Mouse (Mus musculus): ENCODE data around the gene Tchh. TPM values are rescaled to one million over a fixed set of nuclear protein-coding genes. Genes with fewer than 3 reads are reported as not detected.
A peak's percentile ranks its signal among the peaks of the same experiment; 100 is the strongest.
"Not testable (repeated sequence)": the region's sequence is repeated elsewhere in the genome, so short reads cannot be mapped to it uniquely, and the experiment has no call there.

Gene Tchh
- polyA plus RNA-seq, 1 experiment from 2014 or later, result 0.08 TPM

- peaks cover 5% of the 10 kb centered on the region; the same call in 1 of the 2 replicates for H3K4me1 ChIP-seq (replicated peaks)
- WGBS (ENCODE audit: insufficient replicate concordance), result under 1% methylated on average over 59 of the region's 59 CpGs
- DNase-seq (no peak), ATAC-seq (ENCODE audit: low read depth) (no peak)
- H3K9ac ChIP-seq, result no peak overlapping the region
- no peak overlapping the region for H3K27ac ChIP-seq
- no peaks in the 10 kb centered on the region for H3K9me3 ChIP-seq (replicated peaks)
- H3K36me3 ChIP-seq, result no peaks in the 10 kb centered on the region
- peaks cover 65% of the 10 kb centered on the region for H3K27me3 ChIP-seq
- H3K4me2 ChIP-seq, result peak overlapping the region; percentile 66
- peak overlapping the region; percentile 46 for H3K4me3 ChIP-seq (replicated peaks)
Observed at GRCm38 (mm10) chr3:93447138-93447841, 5.2 kb downstream of the Tchh start.

GRCm38 (mm10) chr3:93466556-93466955, 24.4 kb downstream of the Tchh start:
- 40% methylated on average over 3 of the region's 3 CpGs for WGBS (ENCODE audit: insufficient replicate concordance)
- Histone ChIP-seq H3K27me3 (no peaks in the 10 kb centered on the region), H3K4me1 (replicated peaks) (no peaks in the 10 kb centered on the region), H3K4me3 (replicated peaks) (no peak overlapping the region), H3K4me2 (no peak overlapping the region), H3K27ac (no peak overlapping the region), H3K9ac (no peak overlapping the region), H3K9me3 (replicated peaks) (no peaks in the 10 kb centered on the region), H3K36me3 (no peaks in the 10 kb centered on the region)
- DNase-seq, result no peak
- no peak for ATAC-seq (ENCODE audit: low read depth)

- H3K4me1 ChIP-seq (replicated peaks), result no peaks in the 10 kb centered on the region
- DNase-seq, result no peak
- no peak for ATAC-seq (ENCODE audit: low read depth)
- no peaks in the 10 kb centered on the region for H3K27me3 ChIP-seq
- H3K9me3 ChIP-seq (replicated peaks), result no peaks in the 10 kb centered on the region
- H3K4me2 ChIP-seq, result no peak overlapping the region
- WGBS (ENCODE audit: insufficient replicate concordance), result 54% methylated on average over 4 of the region's 4 CpGs
- H3K9ac ChIP-seq, result no peak overlapping the region
- no peaks in the 10 kb centered on the region for H3K36me3 ChIP-seq
- H3K4me3 ChIP-seq (replicated peaks), result no peak overlapping the region
- no peak overlapping the region for H3K27ac ChIP-seq
Observed at GRCm38 (mm10) chr3:93467130-93467529, 25.0 kb downstream of the Tchh start.

GRCm38 (mm10) chr3:93468561-93468960, 26.4 kb downstream of the Tchh start, which contains the start of gene Tchhl1:
TSS of gene Tchhl1 (plus strand) at chr3:93468754.
- H3K9ac ChIP-seq, result no peak within 1 kb of the TSS
- 47% methylated on average over 5 of the region's 5 CpGs for WGBS (ENCODE audit: insufficient replicate concordance)
- H3K9me3 ChIP-seq (replicated peaks), result no peaks in the 10 kb centered on the region
- no peak for ATAC-seq (ENCODE audit: low read depth)
- H3K4me1 ChIP-seq (replicated peaks), result no peaks in the 10 kb centered on the region
- H3K4me2 ChIP-seq, result no peak within 1 kb of the TSS
- H3K27me3 ChIP-seq, result no peaks in the 10 kb centered on the region
- no peak for DNase-seq
- no peak within 1 kb of the TSS for H3K4me3 ChIP-seq (replicated peaks)
- H3K27ac ChIP-seq, result no peak within 1 kb of the TSS
- no peaks in the 10 kb centered on the region for H3K36me3 ChIP-seq

- Histone ChIP-seq H3K4me1 (replicated peaks) (no peaks in the 10 kb centered on the region), H3K4me2 (no peak overlapping the region), H3K9ac (no peak overlapping the region), H3K4me3 (replicated peaks) (no peak overlapping the region), H3K9me3 (replicated peaks) (no peaks in the 10 kb centered on the region), H3K27ac (no peak overlapping the region), H3K27me3 (no peaks in the 10 kb centered on the region), H3K36me3 (no peaks in the 10 kb centered on the region)
- WGBS (ENCODE audit: insufficient replicate concordance), result 44% methylated on average over 3 of the region's 3 CpGs
- DNase-seq (no peak), ATAC-seq (ENCODE audit: low read depth) (peak; percentile 60)
Observed at GRCm38 (mm10) chr3:93469629-93470028, 27.5 kb downstream of the Tchh start.

- no peak overlapping the region for H3K4me3 ChIP-seq (replicated peaks)
- no peak overlapping the region for H3K9ac ChIP-seq
- H3K4me2 ChIP-seq, result no peak overlapping the region
- DNase-seq (no peak), ATAC-seq (ENCODE audit: low read depth) (no peak)
- no peaks in the 10 kb centered on the region for H3K27me3 ChIP-seq
- H3K36me3 ChIP-seq, result no peaks in the 10 kb centered on the region
- no peaks in the 10 kb centered on the region for H3K4me1 ChIP-seq (replicated peaks)
- 74% methylated on average over 1 of the region's 1 CpGs for WGBS (ENCODE audit: insufficient replicate concordance)
- no peaks in the 10 kb centered on the region for H3K9me3 ChIP-seq (replicated peaks)
- no peak overlapping the region for H3K27ac ChIP-seq
Observed at GRCm38 (mm10) chr3:93480053-93480452, 37.9 kb downstream of the Tchh start.

GRCm38 (mm10) chr3:93481982-93482616, 40.0 kb downstream of the Tchh start:
- ATAC-seq (ENCODE audit: low read depth) (no peak), DNase-seq (no peak)
- no peaks in the 10 kb centered on the region for H3K27me3 ChIP-seq
- no peaks in the 10 kb centered on the region for H3K36me3 ChIP-seq
- no peak overlapping the region for H3K4me3 ChIP-seq (replicated peaks)
- H3K9ac ChIP-seq, result no peak overlapping the region
- no peak overlapping the region for H3K27ac ChIP-seq
- WGBS (ENCODE audit: insufficient replicate concordance), result 58% methylated on average over 2 of the region's 2 CpGs
- H3K4me1 ChIP-seq (replicated peaks), result no peaks in the 10 kb centered on the region
- H3K9me3 ChIP-seq (replicated peaks), result no peaks in the 10 kb centered on the region
- H3K4me2 ChIP-seq, result no peak overlapping the region

GRCm38 (mm10) chr3:93485611-93486010, 43.5 kb downstream of the Tchh start:
- H3K4me3 ChIP-seq (replicated peaks), result no peak overlapping the region
- H3K9me3 ChIP-seq (replicated peaks), result no peaks in the 10 kb centered on the region
- 69% methylated on average over 3 of the region's 3 CpGs for WGBS (ENCODE audit: insufficient replicate concordance)
- H3K4me1 ChIP-seq (replicated peaks), result no peaks in the 10 kb centered on the region
- H3K9ac ChIP-seq, result no peak overlapping the region
- H3K36me3 ChIP-seq, result no peaks in the 10 kb centered on the region
- DNase-seq (no peak), ATAC-seq (ENCODE audit: low read depth) (no peak)
- H3K27me3 ChIP-seq, result no peaks in the 10 kb centered on the region
- no peak overlapping the region for H3K27ac ChIP-seq
- H3K4me2 ChIP-seq, result no peak overlapping the region

GRCm38 (mm10) chr3:93488541-93488940, 46.4 kb downstream of the Tchh start:
- H3K27ac ChIP-seq, result no peak overlapping the region
- H3K4me1 ChIP-seq (replicated peaks), result no peaks in the 10 kb centered on the region
- ATAC-seq (ENCODE audit: low read depth) (no peak), DNase-seq (no peak)
- H3K9ac ChIP-seq, result no peak overlapping the region
- no peaks in the 10 kb centered on the region for H3K36me3 ChIP-seq
- 78% methylated on average over 2 of the region's 2 CpGs for WGBS (ENCODE audit: insufficient replicate concordance)
- no peak overlapping the region for H3K4me2 ChIP-seq
- H3K27me3 ChIP-seq, result no peaks in the 10 kb centered on the region
- no peaks in the 10 kb centered on the region for H3K9me3 ChIP-seq (replicated peaks)
- H3K4me3 ChIP-seq (replicated peaks), result no peak overlapping the region

GRCm38 (mm10) chr3:93492176-93492575, 50.0 kb downstream of the Tchh start:
- H3K27ac ChIP-seq, result no peak overlapping the region
- H3K36me3 ChIP-seq, result no peaks in the 10 kb centered on the region
- H3K27me3 ChIP-seq, result no peaks in the 10 kb centered on the region
- H3K4me2 ChIP-seq, result no peak overlapping the region
- no peak overlapping the region for H3K4me3 ChIP-seq (replicated peaks)
- no peak overlapping the region for H3K9ac ChIP-seq
- H3K9me3 ChIP-seq (replicated peaks), result no peaks in the 10 kb centered on the region
- no peaks in the 10 kb centered on the region for H3K4me1 ChIP-seq (replicated peaks)
- DNase-seq (no peak), ATAC-seq (ENCODE audit: low read depth) (no peak)
- 56% methylated on average over 3 of the region's 3 CpGs for WGBS (ENCODE audit: insufficient replicate concordance)

GRCm38 (mm10) chr3:93493992-93494391, 51.9 kb downstream of the Tchh start:
- DNase-seq, result no peak
- H3K36me3 ChIP-seq, result no peaks in the 10 kb centered on the region
- H3K4me1 ChIP-seq (replicated peaks), result no peaks in the 10 kb centered on the region
- under 1% methylated on average over 4 of the region's 4 CpGs for WGBS (ENCODE audit: insufficient replicate concordance)
- ATAC-seq (ENCODE audit: low read depth), result peak; percentile 36; the same call in 1 of the 2 replicates
- H3K4me2 ChIP-seq, result no peak overlapping the region
- no peak overlapping the region for H3K9ac ChIP-seq
- H3K4me3 ChIP-seq (replicated peaks), result no peak overlapping the region
- no peaks in the 10 kb centered on the region for H3K9me3 ChIP-seq (replicated peaks)
- H3K27ac ChIP-seq, result no peak overlapping the region
- H3K27me3 ChIP-seq, result no peaks in the 10 kb centered on the region

GRCm38 (mm10) chr3:93494774-93495173, 52.6 kb downstream of the Tchh start:
- not testable (repeated sequence) for H3K27ac ChIP-seq; H3K27me3 ChIP-seq; H3K4me1 ChIP-seq (replicated peaks); H3K9me3 ChIP-seq (replicated peaks); DNase-seq; ATAC-seq (ENCODE audit: low read depth); H3K4me3 ChIP-seq (replicated peaks); H3K36me3 ChIP-seq; H3K9ac ChIP-seq; H3K4me2 ChIP-seq
- 24% methylated on average over 5 of the region's 5 CpGs for WGBS (ENCODE audit: insufficient replicate concordance)
